Mouse (Mus musculus): ENCODE results near the gene Kyat3. TPM values are rescaled to one million over a fixed set of nuclear protein-coding genes. Genes with fewer than 3 reads are reported as not detected.

Kyat3 gene
- total RNA-seq, 2 experiments from 2014 or later = 10.4 to 10.6 TPM

GRCm38 (mm10) chr3:142743973-142744898 lies 43.4 kb downstream of the Kyat3 start:
- no peak for DNase-seq (ENCODE audit: low spot score)

- no peak for DNase-seq (ENCODE audit: low spot score)
Measured at GRCm38 (mm10) chr3:142745076-142745475, 44.2 kb downstream of the Kyat3 start.

- no peak for DNase-seq (ENCODE audit: low spot score)
Measured at GRCm38 (mm10) chr3:142747673-142748072, 46.8 kb downstream of the Kyat3 start.

- DNase-seq (ENCODE audit: low spot score) = no peak
Measured at GRCm38 (mm10) chr3:142749131-142749530, 48.3 kb downstream of the Kyat3 start.

GRCm38 (mm10) chr3:142755132-142755867 lies 54.4 kb downstream of the Kyat3 start:
- no peak for DNase-seq (ENCODE audit: low spot score)

GRCm38 (mm10) chr3:142757841-142758240 lies 57.0 kb downstream of the Kyat3 start:
- DNase-seq (ENCODE audit: low spot score) = no peak

GRCm38 (mm10) chr3:142758593-142758992 lies 57.7 kb downstream of the Kyat3 start:
- DNase-seq (ENCODE audit: low spot score) = no peak

- DNase-seq (ENCODE audit: low spot score) = no peak
Measured at GRCm38 (mm10) chr3:142760356-142760755, 59.5 kb downstream of the Kyat3 start.

GRCm38 (mm10) chr3:142764995-142765777 lies 64.3 kb downstream of the Kyat3 start, which contains the start of gene Gtf2b:
Gene Gtf2b (plus strand): TSS chr3:142765045.
- peak; percentile 92 for DNase-seq (ENCODE audit: low spot score)

GRCm38 (mm10) chr3:142765778-142766165 lies 64.9 kb downstream of the Kyat3 start:
- DNase-seq (ENCODE audit: low spot score) = no peak

- DNase-seq (ENCODE audit: low spot score) = no peak
Measured at GRCm38 (mm10) chr3:142768498-142768897, 67.6 kb downstream of the Kyat3 start.

GRCm38 (mm10) chr3:142770518-142770917 lies 69.7 kb downstream of the Kyat3 start:
- no peak for DNase-seq (ENCODE audit: low spot score)

- DNase-seq (ENCODE audit: low spot score) = no peak
Measured at GRCm38 (mm10) chr3:142773538-142774191, 72.8 kb downstream of the Kyat3 start.

- DNase-seq (ENCODE audit: low spot score) = no peak
Measured at GRCm38 (mm10) chr3:142777227-142777626, 76.4 kb downstream of the Kyat3 start.

- no peak for DNase-seq (ENCODE audit: low spot score)
Measured at GRCm38 (mm10) chr3:142786423-142787072, 85.7 kb downstream of the Kyat3 start.

GRCm38 (mm10) chr3:142795587-142795986 lies 94.7 kb downstream of the Kyat3 start:
- no peak for DNase-seq (ENCODE audit: low spot score)

All from gastrocnemius, adult 18-20 months (tissue).